Mouse (Mus musculus): ENCODE data around the gene Vmn2r80. TPM values are rescaled to one million over a fixed set of nuclear protein-coding genes. Genes with fewer than 3 reads are reported as not detected.
A peak's percentile ranks its signal among the peaks of the same experiment; 100 is the strongest.
"Not testable (repeated sequence)": the region's sequence is repeated elsewhere in the genome, so short reads cannot be mapped to it uniquely, and the experiment has no call there.

Vmn2r80 gene
- polyA plus RNA-seq, 2 experiments, result not detected

DNA sequence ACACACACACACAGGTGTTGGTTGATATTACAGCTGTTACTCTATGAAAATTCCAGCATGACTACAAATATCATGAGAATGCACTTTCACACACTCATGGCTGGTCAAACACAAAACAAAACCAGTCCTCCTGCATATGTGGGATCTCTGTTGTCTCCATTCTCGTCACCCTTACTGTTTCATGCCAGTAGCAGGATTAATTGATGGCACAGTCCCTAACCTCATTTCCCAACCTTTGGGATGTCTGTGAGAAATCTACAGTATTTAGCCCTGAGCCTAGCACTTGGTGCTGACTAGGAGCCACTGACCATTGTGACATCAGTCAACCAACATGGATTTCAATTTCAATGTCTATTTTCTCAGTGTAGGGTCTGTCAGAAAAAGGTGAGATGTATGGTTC is 33.5 kb upstream of the Vmn2r80 start:
- Histone ChIP-seq H3K4me2 (replicated peaks; ENCODE audit: low read depth, low read length, severe bottlenecking) (no peak overlapping the region), H3K27me3 (ENCODE audit: control insufficient read depth, insufficient read depth, low read length) (no peaks in the 10 kb centered on the region), H3K4me3 (replicated peaks; ENCODE audit: low read length) (no peak overlapping the region), H3K4me1 (ENCODE audit: control insufficient read depth, insufficient read depth, low read length) (peaks cover 4% of the 10 kb centered on the region), H3K36me3 (ENCODE audit: control insufficient read depth, insufficient read depth, low read length) (no peaks in the 10 kb centered on the region), H3K9ac (ENCODE audit: low read depth, low read length, severe bottlenecking) (no peak overlapping the region), H3K27ac (replicated peaks; ENCODE audit: low read depth, low read length) (no peak overlapping the region), H3K9me3 (ENCODE audit: control insufficient read depth, low read length) (no peaks in the 10 kb centered on the region)
- 58% methylated on average over 1 of the region's 1 CpGs for WGBS
- TF ChIP-seq POLR2A (IDR thresholded peaks at IDR 0.05; ENCODE audit: borderline replicate concordance, extremely low read depth, insufficient read depth, insufficient read length), result no peak
- ATAC-seq (ENCODE audit: low FRiP score, low read depth) (no peak), DNase-seq (ENCODE audit: low spot score) (no peak)

DNA sequence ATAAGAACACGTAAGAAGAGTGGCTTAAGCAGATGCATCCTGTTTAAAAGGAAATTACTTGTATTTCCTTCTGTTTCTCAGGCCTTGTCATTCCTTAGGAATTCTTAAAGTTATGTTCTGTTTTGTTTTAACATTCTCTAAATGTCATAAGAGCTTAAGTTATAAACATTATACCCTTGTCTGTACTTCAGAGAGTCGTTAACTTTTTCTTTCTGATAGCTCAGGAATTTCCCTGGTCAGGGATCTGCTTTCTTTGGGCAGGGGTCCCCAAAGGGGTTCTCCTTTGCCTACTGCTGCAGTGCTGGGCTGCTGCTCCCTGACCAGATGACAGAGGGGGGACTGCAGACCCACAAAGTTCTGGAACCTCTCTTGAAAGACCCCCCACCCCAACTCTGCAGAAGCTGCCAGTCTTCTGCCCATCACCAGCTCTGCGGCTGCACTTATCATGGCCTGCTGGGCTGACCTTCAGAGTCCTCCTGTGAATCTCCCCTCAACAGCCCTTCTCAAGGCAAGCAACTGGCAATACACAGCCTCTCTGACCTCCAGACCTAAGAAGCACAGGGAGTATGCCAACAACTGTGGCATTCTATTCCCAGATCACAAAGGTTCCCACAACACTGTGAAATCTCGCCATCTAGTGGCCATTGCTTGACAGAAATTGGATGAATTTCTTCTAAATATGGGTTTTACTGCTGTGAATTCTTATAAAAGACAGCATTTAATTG is 32.3 kb upstream of the Vmn2r80 start:
- ATAC-seq (ENCODE audit: low FRiP score, low read depth) (peak; percentile 80), DNase-seq (ENCODE audit: low spot score) (peak; percentile 89)
- peaks cover 4% of the 10 kb centered on the region for H3K4me1 ChIP-seq (ENCODE audit: control insufficient read depth, insufficient read depth, low read length)
- WGBS, result 40% methylated on average over 4 of the region's 4 CpGs
- no peak overlapping the region for H3K4me3 ChIP-seq (replicated peaks; ENCODE audit: low read length)
- no peaks in the 10 kb centered on the region for H3K36me3 ChIP-seq (ENCODE audit: control insufficient read depth, insufficient read depth, low read length)
- no peak overlapping the region for H3K4me2 ChIP-seq (replicated peaks; ENCODE audit: low read depth, low read length, severe bottlenecking)
- H3K9ac ChIP-seq (ENCODE audit: low read depth, low read length, severe bottlenecking), result no peak overlapping the region
- H3K9me3 ChIP-seq (ENCODE audit: control insufficient read depth, low read length), result no peaks in the 10 kb centered on the region
- TF ChIP-seq POLR2A (IDR thresholded peaks at IDR 0.05; ENCODE audit: borderline replicate concordance, extremely low read depth, insufficient read depth, insufficient read length), result no peak
- no peak overlapping the region for H3K27ac ChIP-seq (replicated peaks; ENCODE audit: low read depth, low read length)
- no peaks in the 10 kb centered on the region for H3K27me3 ChIP-seq (ENCODE audit: control insufficient read depth, insufficient read depth, low read length)

DNA sequence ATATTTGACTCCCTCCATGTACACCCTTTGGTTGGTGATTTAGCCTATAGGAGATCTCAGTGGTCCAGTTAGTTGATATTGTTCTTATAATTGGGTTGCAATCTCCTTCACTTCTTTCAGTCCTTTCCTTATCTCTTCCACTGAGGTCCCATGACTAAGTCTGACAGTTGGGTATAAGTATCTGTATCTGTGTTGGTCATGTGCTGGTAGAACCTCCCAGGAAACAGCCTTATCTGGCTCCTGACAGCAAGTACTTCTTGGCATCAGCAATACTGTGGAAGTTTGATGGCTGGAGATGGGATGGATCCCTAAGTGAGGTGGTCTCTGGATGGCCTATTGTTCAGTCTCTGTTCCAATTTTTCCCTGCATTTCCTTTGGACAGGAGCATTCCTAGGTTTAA is 3.0 kb downstream of the Vmn2r80 start:
- no peaks in the 10 kb centered on the region for H3K4me1 ChIP-seq (ENCODE audit: control insufficient read depth, insufficient read depth, low read length)
- no peak for ATAC-seq (ENCODE audit: low FRiP score, low read depth)
- H3K36me3 ChIP-seq (ENCODE audit: control insufficient read depth, insufficient read depth, low read length), result no peaks in the 10 kb centered on the region
- no peak overlapping the region for H3K4me3 ChIP-seq (replicated peaks; ENCODE audit: low read length)
- TF ChIP-seq POLR2A (IDR thresholded peaks at IDR 0.05; ENCODE audit: borderline replicate concordance, extremely low read depth, insufficient read depth, insufficient read length), result no peak
- no peaks in the 10 kb centered on the region for H3K27me3 ChIP-seq (ENCODE audit: control insufficient read depth, insufficient read depth, low read length)
- no peak for DNase-seq (ENCODE audit: low spot score)
- H3K27ac ChIP-seq (replicated peaks; ENCODE audit: low read depth, low read length), result no peak overlapping the region
- H3K9me3 ChIP-seq (ENCODE audit: control insufficient read depth, low read length), result no peaks in the 10 kb centered on the region
- no peak overlapping the region for H3K9ac ChIP-seq (ENCODE audit: low read depth, low read length, severe bottlenecking)
- H3K4me2 ChIP-seq (replicated peaks; ENCODE audit: low read depth, low read length, severe bottlenecking), result no peak overlapping the region

DNA sequence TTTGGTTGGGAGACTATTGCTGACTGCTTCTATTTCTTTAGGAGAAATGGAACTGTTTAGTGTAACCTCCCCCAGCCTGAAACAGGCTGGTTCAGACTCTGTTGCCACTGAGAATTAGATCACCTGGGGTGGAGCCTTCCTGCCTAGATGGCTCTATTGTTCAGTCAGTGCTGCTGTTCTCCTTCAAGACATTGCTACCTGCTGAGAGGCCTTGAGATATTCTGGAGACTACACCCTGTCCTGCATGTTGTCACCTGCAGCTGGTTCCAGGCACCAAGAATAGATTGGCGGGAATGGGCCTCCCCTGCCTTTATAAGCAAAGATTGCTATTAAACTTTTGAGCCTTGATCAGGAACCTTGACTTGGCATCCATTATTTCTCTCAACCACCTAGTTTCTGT is 51.4 kb downstream of the Vmn2r80 start:
- ATAC-seq (ENCODE audit: low FRiP score, low read depth); DNase-seq (ENCODE audit: low spot score); H3K9ac ChIP-seq (ENCODE audit: low read depth, low read length, severe bottlenecking); H3K27me3 ChIP-seq (ENCODE audit: control insufficient read depth, insufficient read depth, low read length); H3K9me3 ChIP-seq (ENCODE audit: control insufficient read depth, low read length); H3K27ac ChIP-seq (replicated peaks; ENCODE audit: low read depth, low read length); H3K4me2 ChIP-seq (replicated peaks; ENCODE audit: low read depth, low read length, severe bottlenecking); H3K36me3 ChIP-seq (ENCODE audit: control insufficient read depth, insufficient read depth, low read length); H3K4me3 ChIP-seq (replicated peaks; ENCODE audit: low read length); H3K4me1 ChIP-seq (ENCODE audit: control insufficient read depth, insufficient read depth, low read length): not testable (repeated sequence)
- WGBS, result 100% methylated on average over 1 of the region's 1 CpGs

DNA sequence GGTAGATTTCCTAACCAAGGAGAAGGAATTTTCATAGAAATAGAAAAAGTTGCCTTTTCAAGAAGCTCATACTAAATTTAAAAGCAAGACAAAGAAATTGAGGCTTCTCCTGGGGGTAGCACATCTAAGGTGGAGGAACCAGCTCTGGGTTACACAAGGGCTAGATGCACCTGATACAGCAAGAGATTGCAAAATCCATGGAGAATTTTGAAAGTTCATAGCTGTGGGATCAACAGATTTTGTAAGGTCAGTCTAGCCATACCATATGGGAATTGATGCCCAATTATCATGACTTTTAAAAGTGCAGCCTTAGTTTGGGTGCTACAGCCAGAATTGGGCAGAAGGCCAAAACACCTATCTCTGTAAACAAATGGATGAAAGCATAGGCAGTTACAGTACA is 71.9 kb downstream of the Vmn2r80 start:
- H3K36me3 ChIP-seq (ENCODE audit: control insufficient read depth, insufficient read depth, low read length), result no peaks in the 10 kb centered on the region
- H3K27ac ChIP-seq (replicated peaks; ENCODE audit: low read depth, low read length), result no peak overlapping the region
- no peak for TF ChIP-seq POLR2A (IDR thresholded peaks at IDR 0.05; ENCODE audit: borderline replicate concordance, extremely low read depth, insufficient read depth, insufficient read length)
- no peak for ATAC-seq (ENCODE audit: low FRiP score, low read depth)
- no peaks in the 10 kb centered on the region for H3K4me1 ChIP-seq (ENCODE audit: control insufficient read depth, insufficient read depth, low read length)
- no peaks in the 10 kb centered on the region for H3K9me3 ChIP-seq (ENCODE audit: control insufficient read depth, low read length)
- no peak for DNase-seq (ENCODE audit: low spot score)
- H3K4me3 ChIP-seq (replicated peaks; ENCODE audit: low read length), result no peak overlapping the region
- H3K4me2 ChIP-seq (replicated peaks; ENCODE audit: low read depth, low read length, severe bottlenecking), result no peak overlapping the region
- no peaks in the 10 kb centered on the region for H3K27me3 ChIP-seq (ENCODE audit: control insufficient read depth, insufficient read depth, low read length)
- H3K9ac ChIP-seq (ENCODE audit: low read depth, low read length, severe bottlenecking), result no peak overlapping the region

DNA sequence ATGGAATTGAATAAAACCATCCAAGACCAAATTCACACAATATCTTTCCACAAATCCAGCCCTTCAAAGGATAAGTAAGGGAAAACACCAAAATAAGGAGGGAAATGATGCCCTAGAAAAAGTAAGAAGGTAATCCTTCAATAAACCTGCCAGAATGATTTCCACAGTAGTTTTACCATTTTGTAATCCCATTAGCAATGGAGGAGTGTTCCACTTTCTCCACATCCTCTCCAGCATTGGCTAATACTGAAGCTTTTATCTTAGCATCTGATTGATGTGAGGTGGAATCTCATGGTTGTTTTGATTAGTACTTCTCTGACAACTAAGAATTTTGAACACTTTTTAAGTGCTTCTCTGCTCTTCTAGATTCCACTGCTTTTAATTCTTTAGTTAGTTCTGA is 73.0 kb downstream of the Vmn2r80 start:
- ATAC-seq (ENCODE audit: low FRiP score, low read depth) (no peak), DNase-seq (ENCODE audit: low spot score) (no peak)

More for the DNA sequence above, 73.0 kb downstream of the Vmn2r80 start:
- no peaks in the 10 kb centered on the region for H3K9me3 ChIP-seq (ENCODE audit: control insufficient read depth, low read length)
- no peaks in the 10 kb centered on the region for H3K36me3 ChIP-seq (ENCODE audit: control insufficient read depth, insufficient read depth, low read length)
- H3K4me3 ChIP-seq (replicated peaks; ENCODE audit: low read length), result no peak overlapping the region
- H3K4me2 ChIP-seq (replicated peaks; ENCODE audit: low read depth, low read length, severe bottlenecking), result no peak overlapping the region
- no peak overlapping the region for H3K27ac ChIP-seq (replicated peaks; ENCODE audit: low read depth, low read length)
- no peak for TF ChIP-seq POLR2A (IDR thresholded peaks at IDR 0.05; ENCODE audit: borderline replicate concordance, extremely low read depth, insufficient read depth, insufficient read length)
- no peaks in the 10 kb centered on the region for H3K27me3 ChIP-seq (ENCODE audit: control insufficient read depth, insufficient read depth, low read length)
- H3K9ac ChIP-seq (ENCODE audit: low read depth, low read length, severe bottlenecking), result no peak overlapping the region
- H3K4me1 ChIP-seq (ENCODE audit: control insufficient read depth, insufficient read depth, low read length), result no peaks in the 10 kb centered on the region

All from limb, embryonic 14.5 days (tissue).